Mouse (Mus musculus) MEL (cell line): Measurements from ENCODE around the gene Efna2.
A peak's percentile ranks its signal among the peaks of the same experiment; 100 is the strongest.

Experiments
- BHLHE40 ChIP-seq: IDR thresholded peaks from 2 replicates; pipeline ENCODE4 v1.6.1; 2012; ENCODE audit warnings: low read depth, mild to moderate bottlenecking, inconsistent platforms, low read length, improper control_type of control experiment, borderline replicate concordance
- CHD1 ChIP-seq: IDR thresholded peaks from 2 replicates; pipeline ENCODE4 v1.6.1; 2012; ENCODE audit warnings: low read depth, mild to moderate bottlenecking, inconsistent platforms, low read length, improper control_type of control experiment
- CTCF ChIP-seq, 3 experiments: IDR thresholded peaks in 2 of 3; conservative IDR thresholded peaks in 1 of 3; 2 replicates each; pipeline ENCODE4 v1.5.1; 2011 to 2012; ENCODE audit warnings: low read length in 3 of 3, low read depth in 2 of 3, mild to moderate bottlenecking in 2 of 3, improper control_type of control experiment in 1 of 3, inconsistent platforms in 1 of 3, mixed read lengths in 1 of 3, moderate library complexity in 1 of 3; ENCODE audit not compliant: control insufficient read depth in 1 of 3, insufficient read depth in 1 of 3, poor library complexity in 1 of 3, severe bottlenecking in 1 of 3
- ELF1 ChIP-seq: IDR thresholded peaks from 2 replicates; pipeline ENCODE4 v1.6.1; 2014; ENCODE audit warnings: low read depth, mild to moderate bottlenecking, inconsistent platforms, low read length, improper control_type of control experiment, moderate library complexity
- EP300 ChIP-seq, 2 experiments: IDR thresholded peaks; 2 replicates each; pipeline ENCODE4 v1.6.1; 2011; ENCODE audit warnings: improper control_type of control experiment in 2 of 2, low read length in 2 of 2, low read depth in 1 of 2, mild to moderate bottlenecking in 1 of 2
- GABPA ChIP-seq: IDR thresholded peaks from 2 replicates; pipeline ENCODE4 v1.6.1; 2012; ENCODE audit warnings: low read depth, mild to moderate bottlenecking, inconsistent platforms, low read length, improper control_type of control experiment, moderate library complexity
- GATA1 ChIP-seq: IDR thresholded peaks from 2 replicates; pipeline ENCODE4 v1.6.1; 2011; ENCODE audit warnings: low read depth, low read length, improper control_type of control experiment
- KAT2A ChIP-seq: conservative IDR thresholded peaks from 2 replicates; pipeline ENCODE4 v1.6.1; 2012; ENCODE audit warnings: low read depth, low read length, improper control_type of control experiment, inconsistent platforms
- MYC ChIP-seq: IDR thresholded peaks from 2 replicates; pipeline ENCODE4 v1.6.1; 2011; ENCODE audit warnings: low read depth, mild to moderate bottlenecking, low read length, improper control_type of control experiment, moderate library complexity
- SMC3 ChIP-seq: IDR thresholded peaks from 2 replicates; pipeline ENCODE4 v1.6.1; 2011; ENCODE audit warnings: low read depth, low read length, improper control_type of control experiment
- TCF12 ChIP-seq: IDR thresholded peaks from 2 replicates; pipeline ENCODE4 v1.6.1; 2014; ENCODE audit warnings: low read depth, mild to moderate bottlenecking, inconsistent platforms, low read length, improper control_type of control experiment, moderate library complexity
- UBTF ChIP-seq: IDR thresholded peaks from 2 replicates; pipeline ENCODE4 v1.6.1; 2012; ENCODE audit warnings: low read depth, mild to moderate bottlenecking, inconsistent platforms, low read length, improper control_type of control experiment, moderate library complexity, borderline replicate concordance; ENCODE audit not compliant: insufficient read depth
- USF1 ChIP-seq: IDR thresholded peaks from 2 replicates; pipeline ENCODE4 v1.6.1; 2014; ENCODE audit warnings: low read depth, mild to moderate bottlenecking, inconsistent platforms, low read length, improper control_type of control experiment, moderate library complexity
- ZC3H11A ChIP-seq: IDR thresholded peaks from 2 replicates; pipeline ENCODE4 v1.6.1; 2012; ENCODE audit warnings: low read depth, mild to moderate bottlenecking, inconsistent platforms, low read length, improper control_type of control experiment

- peak; percentile 74 to 85 (median 83) for TF ChIP-seq CTCF (IDR thresholded peaks at IDR 0.05 in 2 of 3, conservative IDR thresholded peaks at IDR 0.05 in 1 of 3; ENCODE audit: control insufficient read depth in 1 of 3, insufficient read depth in 1 of 3, low read depth in 2 of 3, low read length in 3 of 3, poor library complexity in 1 of 3, severe bottlenecking in 1 of 3)
- no peak for TF ChIP-seq GABPA
- TF ChIP-seq BHLHE40, result no peak
- TF ChIP-seq KAT2A, result no peak
- TF ChIP-seq UBTF, result no peak
- no peak for TF ChIP-seq MYC
- 0 out of 2 replicates have a peak, but pooled peaks have one; percentile 26 for TF ChIP-seq ELF1
- no peak for TF ChIP-seq GATA1
- TF ChIP-seq CHD1, result no peak
- TF ChIP-seq USF1, result no peak
- TF ChIP-seq ZC3H11A, result peak; percentile 42
- peak; percentile 71 for TF ChIP-seq SMC3
- no peak for TF ChIP-seq TCF12
- TF ChIP-seq EP300 (IDR thresholded peaks at IDR 0.05; ENCODE audit: low read depth in 1 of 2, low read length in 2 of 2), result no peak
Observed at GRCm38 (mm10) chr10:80144864-80145838, 34.1 kb upstream of the Efna2 start.
